Mouse (Mus musculus) cortical plate, adult 2 months (tissue): Measurements from ENCODE around the gene Nipal3. TPM values are rescaled to one million over a fixed set of nuclear protein-coding genes. Genes with fewer than 3 reads are reported as not detected.

ENCODE experiments used
- H3K27ac ChIP-seq: fragments of 200-500 bp; 2 replicates; pipeline ENCODE4 v1.5.1; 2012; ENCODE audit warnings: low read length, control low read depth, inconsistent platforms; ENCODE audit not compliant: insufficient read depth
- H3K4me1 ChIP-seq: fragments of 200-500 bp; 2 replicates; pipeline ENCODE4 v1.6.1; 2011; ENCODE audit warnings: low read length; ENCODE audit not compliant: control insufficient read depth, insufficient read depth
- H3K4me3 ChIP-seq: fragments of 200-500 bp; 2 replicates; pipeline ENCODE4 v1.5.1; 2011; ENCODE audit warnings: mild to moderate bottlenecking, low read length, control low read depth; ENCODE audit not compliant: insufficient read depth
- CTCF ChIP-seq: fragments of 200-500 bp; IDR thresholded peaks from 2 replicates; pipeline ENCODE4 v1.5.1; 2011; ENCODE audit warnings: mild to moderate bottlenecking, control low read depth, low read length; ENCODE audit not compliant: insufficient read depth; ENCODE audit errors: extremely low read depth
- POLR2A ChIP-seq: fragments of 200-500 bp; IDR thresholded peaks from 2 replicates; pipeline ENCODE4 v1.6.1; 2011; ENCODE audit warnings: mild to moderate bottlenecking, low read length, control low read depth; ENCODE audit not compliant: insufficient read depth; ENCODE audit errors: extremely low read depth
- polyA plus RNA-seq: library from polyadenylated mRNA; depleted of rRNA; stranded (reverse); fragments of >200 nt; gene quantifications from 2 replicates; pipeline ENCODE4 v1.2.3, GENCODE M21; 2012; rRNA removed

Gene Nipal3
- polyA plus RNA-seq, result 45.9 and 48.3 TPM in 2 replicates

DNA sequence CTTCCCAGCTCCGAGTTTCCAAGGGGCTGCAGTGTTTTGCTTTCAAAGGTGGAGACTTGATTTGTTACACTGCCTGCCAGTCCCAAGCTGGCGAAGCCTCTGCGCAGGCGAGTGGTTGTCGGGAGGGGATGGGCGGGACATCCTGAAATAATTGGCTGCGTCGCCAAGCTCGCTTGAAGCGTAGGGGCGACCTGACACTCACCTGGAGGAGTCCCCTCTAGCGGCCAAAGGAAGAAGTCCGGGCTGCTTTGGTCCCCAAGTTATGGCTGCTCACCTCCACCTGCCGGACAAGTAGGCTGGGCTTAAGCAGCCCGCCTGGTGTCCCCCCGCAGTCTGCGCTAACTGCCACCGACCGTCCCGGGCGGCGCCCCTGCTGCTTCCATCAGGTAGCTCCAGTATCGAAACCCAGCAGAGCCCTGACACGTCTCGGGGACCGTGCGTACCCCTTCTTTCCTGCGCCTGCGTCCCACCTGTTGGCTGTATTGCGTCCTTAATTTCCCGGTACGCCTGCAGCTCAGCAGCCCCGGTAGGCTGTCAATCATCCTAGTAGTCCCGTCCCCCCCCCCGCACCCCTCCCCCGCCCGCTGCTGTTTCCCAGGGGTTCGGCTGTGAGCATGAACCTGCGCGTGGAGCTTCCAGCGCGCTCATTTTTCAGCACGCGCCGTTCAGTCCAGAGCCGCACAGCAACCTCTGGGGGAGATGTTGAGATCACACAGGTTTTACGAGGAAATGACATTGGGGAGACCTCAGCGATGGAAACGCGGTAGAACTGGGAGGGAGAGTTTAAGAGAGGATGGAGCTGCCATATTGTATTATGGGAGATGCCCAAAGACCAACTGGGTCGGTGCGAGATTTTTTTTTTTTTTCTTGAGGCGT lies at the start of gene Nipal3, which contains the start of gene Stpg1:
TSS of gene Nipal3 (minus strand) at position 518 of the 876 bp plus-strand sequence.
TSS of gene Stpg1 (plus strand) at position 270 of the 876 bp plus-strand sequence.
- no peak for TF ChIP-seq POLR2A
- TF ChIP-seq CTCF, result no peak
- H3K27ac ChIP-seq, result 0 out of 2 replicates have a peak within 1 kb of the TSS, but pooled peaks have one; percentile 12
- H3K4me1 ChIP-seq, result no peaks in the 10 kb centered on the region
- peak within 1 kb of the TSS; percentile 46 for H3K4me3 ChIP-seq

DNA sequence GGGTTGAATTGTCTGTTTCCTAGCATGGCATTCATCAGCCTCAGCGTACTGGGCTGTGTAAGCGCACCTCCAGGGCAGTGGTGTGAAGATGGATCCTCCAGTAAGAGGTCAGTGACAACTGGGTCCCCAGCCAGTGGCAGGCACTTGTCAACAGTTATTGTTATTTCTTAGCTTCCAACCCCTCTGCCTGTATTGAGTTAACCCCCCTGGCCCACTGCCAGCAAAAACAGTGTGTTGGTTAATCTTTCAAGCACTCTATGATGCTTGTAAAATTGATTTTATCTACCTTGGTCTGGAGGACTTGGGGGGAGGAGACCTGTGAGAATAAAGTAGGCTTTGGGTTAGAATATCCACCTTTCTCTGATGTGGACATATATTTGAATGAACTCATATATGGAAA lies 49.4 kb upstream of the Nipal3 start:
- H3K4me3 ChIP-seq, result no peak overlapping the region
- TF ChIP-seq POLR2A (no peak), CTCF (no peak)
- H3K4me1 ChIP-seq, result no peaks in the 10 kb centered on the region
- H3K27ac ChIP-seq, result no peak overlapping the region

DNA sequence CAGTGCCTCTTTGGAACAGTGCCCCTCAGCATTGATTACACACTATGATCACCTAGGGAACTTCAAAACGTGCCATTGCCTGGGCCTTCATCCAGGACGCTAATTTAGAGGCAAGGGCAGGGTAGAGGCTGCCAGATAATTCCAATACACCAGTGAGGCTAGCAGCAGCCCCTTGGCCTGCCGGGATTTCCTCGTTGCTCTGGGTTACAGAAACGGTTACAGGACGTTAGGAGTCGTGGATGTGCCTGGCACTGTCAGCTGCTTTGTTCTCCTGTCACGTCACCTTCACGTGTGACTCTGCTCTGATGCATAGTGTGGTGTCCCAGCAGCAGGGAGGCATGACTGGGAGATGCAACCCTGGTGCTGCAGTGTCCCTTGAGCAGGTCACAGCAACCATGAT lies 45.2 kb upstream of the Nipal3 start:
- Histone ChIP-seq H3K4me1 (no peaks in the 10 kb centered on the region), H3K4me3 (no peak overlapping the region), H3K27ac (no peak overlapping the region)
- TF ChIP-seq POLR2A (no peak), CTCF (no peak)

DNA sequence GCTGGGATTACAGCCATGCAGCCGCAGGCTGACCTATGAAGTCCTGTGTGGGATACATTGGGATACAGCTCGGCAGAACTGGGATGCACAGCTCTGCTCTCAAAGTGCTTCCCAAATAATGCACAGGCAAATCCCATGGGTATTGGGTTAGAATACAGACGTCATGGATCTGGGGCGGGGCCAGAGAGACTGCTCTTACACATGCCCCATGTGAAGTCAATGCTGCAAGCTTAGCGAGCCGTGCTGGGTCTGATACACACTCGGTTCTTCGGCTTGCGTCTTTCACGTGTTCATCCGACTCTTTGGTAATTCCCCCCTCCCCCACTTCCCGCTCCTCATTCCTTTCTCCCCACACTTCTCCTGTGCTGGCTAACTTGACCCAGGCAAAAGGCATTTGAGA lies 44.2 kb upstream of the Nipal3 start:
- Histone ChIP-seq H3K4me3 (no peak overlapping the region), H3K27ac (no peak overlapping the region), H3K4me1 (no peaks in the 10 kb centered on the region)
- TF ChIP-seq CTCF (no peak), POLR2A (no peak)

GRCm38 (mm10) chr4:135535021-135535420 lies 40.2 kb upstream of the Nipal3 start:
- Histone ChIP-seq H3K4me3 (no peak overlapping the region), H3K4me1 (no peaks in the 10 kb centered on the region), H3K27ac (no peak overlapping the region)
- no peak for TF ChIP-seq POLR2A

- H3K4me3 ChIP-seq, result no peak overlapping the region
- no peak for TF ChIP-seq CTCF
- no peak for TF ChIP-seq POLR2A
- no peaks in the 10 kb centered on the region for H3K4me1 ChIP-seq
- no peak overlapping the region for H3K27ac ChIP-seq
Observed at GRCm38 (mm10) chr4:135533001-135533400, 38.2 kb upstream of the Nipal3 start.

DNA sequence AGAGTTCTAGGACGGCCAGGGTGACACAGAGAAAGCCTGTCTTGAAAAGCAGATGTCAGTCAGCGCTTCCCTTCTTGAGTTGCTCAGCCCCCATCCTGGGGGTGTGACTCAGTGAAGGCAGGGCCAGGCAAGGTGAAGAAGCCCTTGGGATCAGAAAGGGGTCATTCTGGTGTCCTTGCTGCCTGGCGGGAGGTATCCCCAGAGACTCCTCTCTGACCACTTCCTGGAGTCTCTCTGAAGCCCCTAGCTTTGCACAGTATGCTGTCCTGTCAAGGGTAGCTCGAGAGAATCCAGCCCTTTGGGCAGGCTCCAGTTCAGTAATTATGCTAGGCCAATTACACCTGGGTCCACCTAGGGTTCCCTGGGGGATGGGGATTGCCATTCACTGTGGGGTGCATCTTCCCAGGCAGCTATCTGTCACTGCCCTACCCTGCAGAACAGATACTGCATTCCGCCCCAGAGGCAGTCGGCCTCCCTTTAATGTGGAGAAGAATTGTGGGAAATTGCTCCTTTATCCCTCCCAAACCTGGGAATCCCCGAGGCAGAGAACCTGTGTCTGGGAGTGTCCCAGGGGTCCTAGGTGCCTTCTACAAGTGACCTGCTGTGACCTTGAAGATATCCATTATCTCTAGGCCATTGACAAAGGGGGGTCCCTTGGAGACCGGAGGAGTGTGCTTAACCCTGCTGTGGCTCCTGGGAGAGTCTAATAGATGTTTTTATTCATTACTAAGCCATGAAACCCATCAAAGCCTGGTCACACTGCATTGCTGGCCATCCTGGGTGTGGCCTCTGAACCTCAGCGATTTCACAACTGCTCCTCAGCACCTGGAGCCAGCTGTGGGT lies 37.2 kb upstream of the Nipal3 start:
- Histone ChIP-seq H3K4me3 (no peak overlapping the region), H3K4me1 (no peaks in the 10 kb centered on the region), H3K27ac (no peak overlapping the region)
- no peak for TF ChIP-seq CTCF
- TF ChIP-seq POLR2A, result no peak

- Histone ChIP-seq H3K4me3 (no peak overlapping the region), H3K27ac (no peak overlapping the region), H3K4me1 (no peaks in the 10 kb centered on the region)
- TF ChIP-seq POLR2A, result no peak
- no peak for TF ChIP-seq CTCF
Observed at GRCm38 (mm10) chr4:135531236-135531635, 36.4 kb upstream of the Nipal3 start.

GRCm38 (mm10) chr4:135530270-135530669 lies 35.4 kb upstream of the Nipal3 start:
- no peak overlapping the region for H3K4me3 ChIP-seq
- no peak for TF ChIP-seq CTCF
- no peak for TF ChIP-seq POLR2A
- H3K4me1 ChIP-seq, result no peaks in the 10 kb centered on the region
- H3K27ac ChIP-seq, result no peak overlapping the region
